Mouse (Mus musculus) ZHBTc4 (cell line): Measurements from ENCODE around the gene Olfr574.

ENCODE experiments used
- DNase-seq: peaks from one replicate; pipeline ENCODE4 v3.0.0-alpha.2; 2011; ENCODE audit warnings: low read depth, low spot score

Olfr574 gene

GRCm38 (mm10) chr7:102948167-102948566, at the start of gene Olfr574:
TSS of gene Olfr574 (plus strand) at chr7:102948467.
- DNase-seq: no peak

- DNase-seq: no peak
These were observed 33.0 kb upstream of the Olfr574 start for GRCm38 (mm10) chr7:102915261-102915660.

- DNase-seq: no peak
These were observed 31.9 kb upstream of the Olfr574 start for GRCm38 (mm10) chr7:102916405-102916804.

GRCm38 (mm10) chr7:102917032-102917875, 31.0 kb upstream of the Olfr574 start, which contains the start of gene Olfr571:
TSS of gene Olfr571 (minus strand) at chr7:102917536.
- no peak for DNase-seq

GRCm38 (mm10) chr7:102919632-102920031, 28.6 kb upstream of the Olfr574 start:
- DNase-seq: peak; percentile 70

- no peak for DNase-seq
These were observed 24.2 kb upstream of the Olfr574 start, which contains the start of gene Olfr572 for GRCm38 (mm10) chr7:102924109-102924508. TSS of gene Olfr572 (plus strand) at chr7:102924409.

GRCm38 (mm10) chr7:102927105-102927504, 21.2 kb upstream of the Olfr574 start:
- DNase-seq: no peak

- DNase-seq: no peak
These were observed 5.8 kb upstream of the Olfr574 start, which contains the start of gene Olfr573-ps1 for GRCm38 (mm10) chr7:102942475-102942874. TSS of gene Olfr573-ps1 (minus strand) at chr7:102942575.

GRCm38 (mm10) chr7:102943417-102943816, 4.8 kb upstream of the Olfr574 start:
- no peak for DNase-seq

GRCm38 (mm10) chr7:102950732-102951131, 2.5 kb downstream of the Olfr574 start:
- DNase-seq: no peak

GRCm38 (mm10) chr7:102958137-102958536, 9.9 kb downstream of the Olfr574 start:
- DNase-seq: no peak

GRCm38 (mm10) chr7:102958593-102958992, 10.3 kb downstream of the Olfr574 start, which contains the start of gene Olfr575:
TSS of gene Olfr575 (minus strand) at chr7:102958775.
- DNase-seq: no peak

GRCm38 (mm10) chr7:102962360-102962759, 14.1 kb downstream of the Olfr574 start, which contains the start of gene Olfr576:
TSS of gene Olfr576 (plus strand) at chr7:102962660.
- no peak for DNase-seq

- DNase-seq: no peak
These were observed 26.1 kb downstream of the Olfr574 start for GRCm38 (mm10) chr7:102974399-102974798.

GRCm38 (mm10) chr7:102975843-102976242, 27.6 kb downstream of the Olfr574 start, which contains the start of gene Olfr577:
TSS of gene Olfr577 (minus strand) at chr7:102975943.
- DNase-seq: no peak

- no peak for DNase-seq
These were observed 41.0 kb downstream of the Olfr574 start, which contains the start of gene Olfr578 for GRCm38 (mm10) chr7:102989224-102989623. TSS of gene Olfr578 (minus strand) at chr7:102989324.
